Mouse (Mus musculus): ENCODE measurements around the gene Gm10488.
"Not testable (repeated sequence)": the region's sequence is repeated elsewhere in the genome, so short reads cannot be mapped to it uniquely, and the experiment has no call there.

Gene Gm10488

DNA sequence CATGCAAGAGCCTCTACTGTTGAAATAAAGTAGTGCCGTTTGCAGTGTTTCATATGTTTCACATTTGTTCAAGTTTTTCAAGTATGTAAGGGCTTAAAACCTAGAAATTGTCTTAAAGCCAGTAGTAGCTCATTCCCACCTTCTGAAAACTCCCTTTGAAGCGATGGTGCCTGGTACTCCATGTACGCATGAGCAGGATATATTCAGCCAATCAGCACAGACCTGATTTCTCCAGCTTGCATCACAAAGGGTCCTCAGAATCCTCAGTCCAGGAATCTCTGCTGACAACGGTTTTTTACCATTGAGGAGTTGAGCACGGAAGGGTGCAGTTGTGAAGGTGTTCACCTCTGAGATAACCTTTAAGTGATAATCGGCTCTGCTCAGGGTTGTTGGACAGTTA, at the start of gene Gm10488:
TSS of gene Gm10488 (plus strand) at position 301 of the 400 bp plus-strand sequence.
- DNase-seq (ENCODE audit: low read depth), result not testable (repeated sequence)

Measured in NIH3T3 (cell line).